Mouse (Mus musculus) lung, embryonic 14.5 days (tissue): ENCODE results near the gene Mymx. TPM values are rescaled to one million over a fixed set of nuclear protein-coding genes. Genes with fewer than 3 reads are reported as not detected.

Experiments
- ATAC-seq: fragments of 200-750 bp; cut with Nextera tagmentation; 2 replicates; pipeline ENCODE4 v1.8.0; 2017; ENCODE audit warnings: mild to moderate bottlenecking, moderate TSS enrichment, moderate library complexity; ENCODE audit not compliant: insufficient read depth
- DNase-seq: peaks from one replicate; pipeline ENCODE4 v3.0.0-alpha.2; 2015
- H3K27ac ChIP-seq: fragments of 300-500 bp; sonication (generic); 2 replicates; pipeline ENCODE4 v1.5.1; 2014; ENCODE audit warnings: low read depth, mild to moderate bottlenecking, moderate library complexity
- H3K27me3 ChIP-seq: fragments of 300-500 bp; sonication (generic); 2 replicates; pipeline ENCODE4 v1.6.1; 2014; ENCODE audit warnings: low read length, control low read depth; ENCODE audit not compliant: insufficient read depth
- H3K36me3 ChIP-seq: fragments of 300-500 bp; sonication (generic); 2 replicates; pipeline ENCODE4 v1.6.1; 2014; ENCODE audit warnings: control low read depth; ENCODE audit not compliant: insufficient read depth
- H3K4me1 ChIP-seq: fragments of 300-500 bp; sonication (generic); 2 replicates; pipeline ENCODE4 v1.6.1; 2014; ENCODE audit warnings: antibody characterized with exemption, control low read depth; ENCODE audit not compliant: insufficient read depth
- H3K4me2 ChIP-seq: fragments of 300-500 bp; sonication (generic); 2 replicates; pipeline ENCODE4 v1.6.1; 2014; ENCODE audit warnings: mild to moderate bottlenecking
- H3K4me3 ChIP-seq: fragments of 300-500 bp; sonication (generic); 2 replicates; pipeline ENCODE4 v1.5.1; 2014; ENCODE audit warnings: low read depth, low read length
- H3K9ac ChIP-seq: fragments of 300-500 bp; sonication (generic); 2 replicates; pipeline ENCODE4 v1.6.1; 2014
- H3K9me3 ChIP-seq: fragments of 300-500 bp; sonication (generic); 2 replicates; pipeline ENCODE4 v1.6.1; 2016; ENCODE audit warnings: low read depth, low read length, control low read depth
- CTCF ChIP-seq: IDR thresholded peaks from 2 replicates; pipeline ENCODE4 v1.5.1; 2016; ENCODE audit warnings: antibody characterized with exemption, low read depth
- WGBS: fragments of 180-500 bp; shearing (Covaris S2); extraction: QIAGEN DNeasy Blood & Tissue Kit; methylation state at CpG from one replicate; pipeline ENCODE4 v1.1.7; 2014; 5-methylcytosine and 5-hydroxymethylcytosine counted together
- polyA plus RNA-seq: library from polyadenylated mRNA; unstranded; fragments of >200 nt; fragmentation: Nextera tagmentation; extraction: Ambion mirVana; gene quantifications from 2 replicates; pipeline ENCODE4 v1.2.1, GENCODE M21; 2014

The Mymx gene
- polyA plus RNA-seq, 1 experiment from 2014 or later, result not detected

GRCm38 (mm10) chr17:45594881-45595735 is 6.8 kb downstream of the Mymx start:
- Histone ChIP-seq H3K4me1 (peaks cover 42% of the 10 kb centered on the region), H3K9ac (peak overlapping the region; percentile 70), H3K27ac (peak overlapping the region; percentile 38; the same call in 1 of the 2 replicates), H3K9me3 (no peaks in the 10 kb centered on the region), H3K27me3 (no peaks in the 10 kb centered on the region), H3K4me2 (peak overlapping the region; percentile 100), H3K36me3 (0 out of 2 replicates have a peak, but pooled peaks cover 4% of the 10 kb centered on the region), H3K4me3 (peak overlapping the region; percentile 63)
- peak; percentile 81 for ATAC-seq
- under 1% methylated on average over 57 of the region's 58 CpGs for WGBS
- DNase-seq, result peak; percentile 85
- no peak for TF ChIP-seq CTCF

- H3K27me3 ChIP-seq, result no peaks in the 10 kb centered on the region
- 36% methylated on average over 8 of the region's 8 CpGs for WGBS
- no peak overlapping the region for H3K9ac ChIP-seq
- peaks cover 14% of the 10 kb centered on the region; the same call in 1 of the 2 replicates for H3K36me3 ChIP-seq
- no peak overlapping the region for H3K27ac ChIP-seq
- H3K4me1 ChIP-seq, result peaks cover 36% of the 10 kb centered on the region
- no peak for DNase-seq
- H3K4me2 ChIP-seq, result peak overlapping the region; percentile 100
- TF ChIP-seq CTCF, result no peak
- H3K9me3 ChIP-seq, result no peaks in the 10 kb centered on the region
- peak overlapping the region; percentile 63 for H3K4me3 ChIP-seq
- no peak for ATAC-seq
Observed at GRCm38 (mm10) chr17:45594195-45594594, 7.7 kb downstream of the Mymx start.

GRCm38 (mm10) chr17:45593479-45593878 is 8.4 kb downstream of the Mymx start:
- ATAC-seq (no peak), DNase-seq (no peak)
- peak overlapping the region; percentile 55; the same call in 1 of the 2 replicates for H3K27ac ChIP-seq
- peak overlapping the region; percentile 63 for H3K4me3 ChIP-seq
- peak overlapping the region; percentile 29 for H3K9ac ChIP-seq
- H3K36me3 ChIP-seq, result peaks cover 16% of the 10 kb centered on the region; the same call in 1 of the 2 replicates
- H3K4me1 ChIP-seq, result peaks cover 32% of the 10 kb centered on the region
- WGBS, result 28% methylated on average over 8 of the region's 8 CpGs
- H3K27me3 ChIP-seq, result no peaks in the 10 kb centered on the region
- H3K9me3 ChIP-seq, result no peaks in the 10 kb centered on the region
- peak; percentile 31; the same call in 1 of the 2 replicates for TF ChIP-seq CTCF
- peak overlapping the region; percentile 100 for H3K4me2 ChIP-seq

GRCm38 (mm10) chr17:45592606-45593431 is 9.1 kb downstream of the Mymx start:
- DNase-seq (peak; percentile 50), ATAC-seq (no peak)
- peak overlapping the region; percentile 63; the same call in 1 of the 2 replicates for H3K4me3 ChIP-seq
- peak overlapping the region; percentile 100 for H3K4me2 ChIP-seq
- H3K36me3 ChIP-seq, result peaks cover 16% of the 10 kb centered on the region; the same call in 1 of the 2 replicates
- H3K9me3 ChIP-seq, result no peaks in the 10 kb centered on the region
- peak overlapping the region; percentile 29 for H3K9ac ChIP-seq
- no peak for TF ChIP-seq CTCF
- H3K27ac ChIP-seq, result peak overlapping the region; percentile 55
- peaks cover 32% of the 10 kb centered on the region for H3K4me1 ChIP-seq
- no peaks in the 10 kb centered on the region for H3K27me3 ChIP-seq
- WGBS, result 41% methylated on average over 8 of the region's 8 CpGs

GRCm38 (mm10) chr17:45591701-45592605 is 9.9 kb downstream of the Mymx start:
- H3K9ac ChIP-seq, result no peak overlapping the region
- no peak for TF ChIP-seq CTCF

GRCm38 (mm10) chr17:45590410-45590809 is 11.5 kb downstream of the Mymx start:
- no peaks in the 10 kb centered on the region for H3K27me3 ChIP-seq
- no peak overlapping the region for H3K9ac ChIP-seq
- 64% methylated on average over 6 of the region's 6 CpGs for WGBS
- DNase-seq, result no peak
- H3K36me3 ChIP-seq, result peaks cover 34% of the 10 kb centered on the region
- no peak overlapping the region for H3K27ac ChIP-seq
- no peak for ATAC-seq
- H3K4me2 ChIP-seq, result no peak overlapping the region
- no peak overlapping the region for H3K4me3 ChIP-seq
- H3K4me1 ChIP-seq, result peaks cover 28% of the 10 kb centered on the region
- TF ChIP-seq CTCF, result no peak
- H3K9me3 ChIP-seq, result no peaks in the 10 kb centered on the region

More at GRCm38 (mm10) chr17:45591701-45592605, 9.9 kb downstream of the Mymx start:
- H3K4me3 ChIP-seq, result peak overlapping the region; percentile 12; the same call in 1 of the 2 replicates
- no peaks in the 10 kb centered on the region for H3K9me3 ChIP-seq
- H3K4me1 ChIP-seq, result peaks cover 32% of the 10 kb centered on the region
- DNase-seq (no peak), ATAC-seq (no peak)
- H3K27me3 ChIP-seq, result no peaks in the 10 kb centered on the region
- peaks cover 23% of the 10 kb centered on the region for H3K36me3 ChIP-seq
- H3K27ac ChIP-seq, result no peak overlapping the region; the same call in 1 of the 2 replicates
- peak overlapping the region; percentile 100 for H3K4me2 ChIP-seq
- 45% methylated on average over 16 of the region's 16 CpGs for WGBS
